Mouse (Mus musculus) G1E-ER4 (cell line): ENCODE data around the gene Pth1r. TPM values are rescaled to one million over a fixed set of nuclear protein-coding genes. Genes with fewer than 3 reads are reported as not detected.

Experiments used
- GATA1 ChIP-seq: IDR thresholded peaks from one replicate; pipeline ENCODE4 v1.8.0; 2012; ENCODE audit warnings: low read length, inconsistent platforms
- polyA plus RNA-seq: library from polyadenylated mRNA; stranded (reverse); fragments of >175 nt; gene quantifications from 2 replicates; pipeline ENCODE4 v1.2.3, GENCODE M21; 2012

Gene Pth1r
- polyA plus RNA-seq, 1 experiment = 0.02 TPM

- no peak for TF ChIP-seq GATA1
Measured at GRCm38 (mm10) chr9:110683574-110684099, 63.3 kb downstream of the Pth1r start.

GRCm38 (mm10) chr9:110682255-110682654, 64.7 kb downstream of the Pth1r start:
- no peak for TF ChIP-seq GATA1

GRCm38 (mm10) chr9:110681817-110682216, 65.1 kb downstream of the Pth1r start:
- TF ChIP-seq GATA1 = no peak

- TF ChIP-seq GATA1 = no peak
Measured at GRCm38 (mm10) chr9:110680736-110681507, 66.0 kb downstream of the Pth1r start.

- no peak for TF ChIP-seq GATA1
Measured at GRCm38 (mm10) chr9:110678886-110679285, 68.1 kb downstream of the Pth1r start.

- TF ChIP-seq GATA1 = no peak
Measured at GRCm38 (mm10) chr9:110676492-110676911, 70.4 kb downstream of the Pth1r start.

GRCm38 (mm10) chr9:110673107-110673752, 73.7 kb downstream of the Pth1r start:
- no peak for TF ChIP-seq GATA1

- TF ChIP-seq GATA1 = no peak
Measured at GRCm38 (mm10) chr9:110672462-110673106, 74.4 kb downstream of the Pth1r start.

Other genes with a start within 250 kb of the Pth1r start
- 12.2 and 40.5 TPM in 2 replicates for gene Setd2, start 214.5 kb downstream of the Pth1r start, polyA plus RNA-seq
- 3.2 and 4.1 TPM in 2 replicates for gene Nradd, start 122.7 kb downstream of the Pth1r start, polyA plus RNA-seq
- 82.0 and 88.5 TPM in 2 replicates for gene Nbeal2, start 93.0 kb downstream of the Pth1r start, polyA plus RNA-seq
- 420 and 613 TPM in 2 replicates for gene Ccdc12, start 90.6 kb downstream of the Pth1r start, polyA plus RNA-seq
- not detected in 2 replicates for gene Myl3, start 5.3 kb downstream of the Pth1r start, polyA plus RNA-seq
- gene Prss42, start 51.0 kb upstream of the Pth1r start, polyA plus RNA-seq = not detected in 2 replicates
- not detected in 2 replicates for gene Prss44, start 66.8 kb upstream of the Pth1r start, polyA plus RNA-seq
- gene Prss43, start 79.5 kb upstream of the Pth1r start, polyA plus RNA-seq = not detected in 2 replicates
- not detected in 2 replicates for gene Prss45, start 87.4 kb upstream of the Pth1r start, polyA plus RNA-seq
- gene Prss46, start 97.4 kb upstream of the Pth1r start, polyA plus RNA-seq = not detected in 2 replicates
- gene Prss50, start 110.8 kb upstream of the Pth1r start, polyA plus RNA-seq = not detected in 2 replicates
- not detected in 2 replicates for gene Als2cl, start 132.7 kb upstream of the Pth1r start, polyA plus RNA-seq
- not detected in 2 replicates for gene Tmie, start 133.0 kb upstream of the Pth1r start, polyA plus RNA-seq
- not detected in 2 replicates for gene Fam240a, start 169.7 kb upstream of the Pth1r start, polyA plus RNA-seq
- not detected in 2 replicates for gene Tdgf1, start 199.0 kb upstream of the Pth1r start, polyA plus RNA-seq
- not detected in 2 replicates for gene Lrrc2, start 204.4 kb upstream of the Pth1r start, polyA plus RNA-seq
- not detected in 2 replicates for gene Rtp3, start 243.4 kb upstream of the Pth1r start, polyA plus RNA-seq